ENCODE assay signal across 8 mouse cellular contexts in genomic region chr1:87127206-87128030, GRCm38 (mm10). TPM values are rescaled to one million over a fixed set of nuclear protein-coding genes. Genes with fewer than 3 reads are reported as not detected.
DNase-seq lines count a peak whose midpoint lies in the region; ATAC-seq lines count a peak whose summit lies in the region.

No protein-coding gene starts in this region.

- WGBS in forebrain, embryonic 13.5 days, result 5% methylated on average over 43 of the region's 43 CpGs
- 6% methylated on average over 43 of the region's 43 CpGs for WGBS in intestine, embryonic 15.5 days
- WGBS in midbrain, embryonic 10.5 days, result 7% methylated on average over 43 of the region's 43 CpGs

- H3K9me3 ChIP-seq in forebrain, embryonic 13.5 days (replicated peaks), result no peaks in the 10 kb centered on the region
- no peaks in the 10 kb centered on the region for H3K9me3 ChIP-seq in intestine, embryonic 15.5 days
- H3K9me3 ChIP-seq in midbrain, embryonic 10.5 days (replicated peaks), result no peaks in the 10 kb centered on the region

- H3K4me3 ChIP-seq in forebrain, embryonic 13.5 days, result peak overlapping the region; percentile 19; the same call in 1 of the 2 replicates
- no peak overlapping the region for H3K4me3 ChIP-seq in intestine, embryonic 15.5 days (replicated peaks)
- peak overlapping the region; percentile 43 for H3K4me3 ChIP-seq in midbrain, embryonic 10.5 days

- ATAC-seq in forebrain, embryonic 13.5 days, result no peak
- ATAC-seq in intestine, embryonic 15.5 days, result no peak
- no peak for ATAC-seq in megakaryocyte-erythroid progenitor cell, adult 5-6 weeks (replicated peaks; ENCODE audit: low FRiP score, low TSS enrichment, poor library complexity, severe bottlenecking)

- no peak overlapping the region for H3K27ac ChIP-seq in forebrain, embryonic 13.5 days
- no peak overlapping the region for H3K27ac ChIP-seq in intestine, embryonic 15.5 days
- H3K27ac ChIP-seq in midbrain, embryonic 10.5 days (replicated peaks), result no peak overlapping the region

- peak; percentile 40 for DNase-seq in layer of hippocampus, adult 11-12 months (ENCODE audit: low spot score)
- DNase-seq in layer of hippocampus, adult 9-10 months (ENCODE audit: low spot score), result no peak
- DNase-seq in midbrain, embryonic 10.5 days (ENCODE audit: low spot score), result no peak
- DNase-seq in embryo, embryonic 10 days (ENCODE audit: low spot score), result no peak
- no peak for DNase-seq in natural killer cell, adult 2 months (ENCODE audit: low spot score in 2 of 2)

- no peaks in the 10 kb centered on the region for H3K36me3 ChIP-seq in forebrain, embryonic 13.5 days (ENCODE audit: poor library complexity, severe bottlenecking)
- H3K36me3 ChIP-seq in intestine, embryonic 15.5 days, result no peaks in the 10 kb centered on the region
- no peaks in the 10 kb centered on the region for H3K36me3 ChIP-seq in midbrain, embryonic 10.5 days

- H3K4me1 ChIP-seq in forebrain, embryonic 13.5 days, result no peaks in the 10 kb centered on the region
- H3K4me1 ChIP-seq in intestine, embryonic 15.5 days (replicated peaks), result no peaks in the 10 kb centered on the region
- H3K4me1 ChIP-seq in midbrain, embryonic 10.5 days, result peaks cover 20% of the 10 kb centered on the region

- no peak overlapping the region for H3K9ac ChIP-seq in forebrain, embryonic 13.5 days
- no peak overlapping the region for H3K9ac ChIP-seq in intestine, embryonic 15.5 days

- H3K4me2 ChIP-seq in forebrain, embryonic 13.5 days, result peak overlapping the region; percentile 40
- H3K4me2 ChIP-seq in intestine, embryonic 15.5 days (replicated peaks), result peak overlapping the region; percentile 22; the same call in 1 of the 2 replicates

- H3K27me3 ChIP-seq in forebrain, embryonic 13.5 days, result peaks cover 38% of the 10 kb centered on the region
- peaks cover 27% of the 10 kb centered on the region for H3K27me3 ChIP-seq in intestine, embryonic 15.5 days (replicated peaks)
- H3K27me3 ChIP-seq in midbrain, embryonic 10.5 days (ENCODE audit: low read depth, poor library complexity, severe bottlenecking), result peaks cover 45% of the 10 kb centered on the region

RNA-seq across cellular contexts. Expression of gene Akp3, which starts 2.6 kb away (rescaled TPM):
- polyA plus RNA-seq in forebrain, embryonic 13.5 days (2015; fragmentation: Nextera tagmentation; extraction: Ambion mirVana), result not detected in 2 replicates
- polyA plus RNA-seq in intestine, embryonic 15.5 days (2015; fragmentation: Nextera tagmentation; extraction: Ambion mirVana), result 0.11 TPM in 1 of 2 replicates, not detected in the other
- not detected in 2 replicates for polyA plus RNA-seq in midbrain, embryonic 10.5 days (2016; fragmentation: Nextera tagmentation; extraction: Ambion mirVana)
- total RNA-seq in megakaryocyte-erythroid progenitor cell, adult 5-6 weeks (2014; fragmentation: Nextera tagmentation), result not detected in 2 replicates
- not detected in 2 replicates for total RNA-seq in megakaryocyte-erythroid progenitor cell, adult 5-6 weeks (2017)

RNA-seq across cellular contexts. Expression of gene Alpi, which starts 26.0 kb away (rescaled TPM):
- not detected in 2 replicates for polyA plus RNA-seq in forebrain, embryonic 13.5 days (2015; fragmentation: Nextera tagmentation; extraction: Ambion mirVana)
- 113 and 131 TPM in 2 replicates for polyA plus RNA-seq in intestine, embryonic 15.5 days (2015; fragmentation: Nextera tagmentation; extraction: Ambion mirVana)
- polyA plus RNA-seq in midbrain, embryonic 10.5 days (2016; fragmentation: Nextera tagmentation; extraction: Ambion mirVana), result not detected in 2 replicates
- total RNA-seq in megakaryocyte-erythroid progenitor cell, adult 5-6 weeks (2014; fragmentation: Nextera tagmentation), result not detected in 2 replicates
- total RNA-seq in megakaryocyte-erythroid progenitor cell, adult 5-6 weeks (2017), result not detected in 2 replicates

RNA-seq across cellular contexts. Expression of gene Ecel1, which starts 28.9 kb away (rescaled TPM):
- 20.0 and 20.2 TPM in 2 replicates for polyA plus RNA-seq in forebrain, embryonic 13.5 days (2015; fragmentation: Nextera tagmentation; extraction: Ambion mirVana)
- 2.4 and 2.5 TPM in 2 replicates for polyA plus RNA-seq in intestine, embryonic 15.5 days (2015; fragmentation: Nextera tagmentation; extraction: Ambion mirVana)
- polyA plus RNA-seq in midbrain, embryonic 10.5 days (2016; fragmentation: Nextera tagmentation; extraction: Ambion mirVana), result 3.7 and 5.0 TPM in 2 replicates
- total RNA-seq in megakaryocyte-erythroid progenitor cell, adult 5-6 weeks (2014; fragmentation: Nextera tagmentation), result not detected in 2 replicates
- total RNA-seq in megakaryocyte-erythroid progenitor cell, adult 5-6 weeks (2017), result not detected in 2 replicates

RNA-seq across cellular contexts. Expression of gene Alppl2, which starts 37.7 kb away (rescaled TPM):
- not detected in 2 replicates for polyA plus RNA-seq in forebrain, embryonic 13.5 days (2015; fragmentation: Nextera tagmentation; extraction: Ambion mirVana)
- not detected in 2 replicates for polyA plus RNA-seq in intestine, embryonic 15.5 days (2015; fragmentation: Nextera tagmentation; extraction: Ambion mirVana)
- not detected in 2 replicates for polyA plus RNA-seq in midbrain, embryonic 10.5 days (2016; fragmentation: Nextera tagmentation; extraction: Ambion mirVana)
- not detected in 2 replicates for total RNA-seq in megakaryocyte-erythroid progenitor cell, adult 5-6 weeks (2014; fragmentation: Nextera tagmentation)
- not detected in 2 replicates for total RNA-seq in megakaryocyte-erythroid progenitor cell, adult 5-6 weeks (2017)

RNA-seq across cellular contexts. Expression of gene Prss56, which starts 55.7 kb away (rescaled TPM):
- 0.17 TPM in 1 of 2 replicates, not detected in the other for polyA plus RNA-seq in forebrain, embryonic 13.5 days (2015; fragmentation: Nextera tagmentation; extraction: Ambion mirVana)
- polyA plus RNA-seq in intestine, embryonic 15.5 days (2015; fragmentation: Nextera tagmentation; extraction: Ambion mirVana), result not detected in 2 replicates
- polyA plus RNA-seq in midbrain, embryonic 10.5 days (2016; fragmentation: Nextera tagmentation; extraction: Ambion mirVana), result 0.05 TPM in 1 of 2 replicates, not detected in the other
- not detected in 2 replicates for total RNA-seq in megakaryocyte-erythroid progenitor cell, adult 5-6 weeks (2014; fragmentation: Nextera tagmentation)
- not detected in 2 replicates for total RNA-seq in megakaryocyte-erythroid progenitor cell, adult 5-6 weeks (2017)

Comparison
In these comparisons a context has a peak if more than half of its experiments do, and no peak if none do; other contexts are left out.
1. RNA of gene Alpi, which starts 26.0 kb away (polyA plus RNA-seq): 113 to 131 TPM in intestine, embryonic 15.5 days; not detected in forebrain, embryonic 13.5 days and not detected in midbrain, embryonic 10.5 days; every median in the first group is over 100 times any median in the second.